Mouse (Mus musculus) urinary bladder, adult 2 months (tissue): ENCODE results near the gene Ces3a. TPM values are rescaled to one million over a fixed set of nuclear protein-coding genes. Genes with fewer than 3 reads are reported as not detected.
"Not testable (repeated sequence)": the region's sequence is repeated elsewhere in the genome, so short reads cannot be mapped to it uniquely, and the experiment has no call there.

Experiments
- DNase-seq: peaks from one replicate; pipeline ENCODE4 v3.0.0; 2022; ENCODE audit warnings: low spot score
- polyA plus RNA-seq: library from polyadenylated mRNA; depleted of rRNA; stranded (reverse); fragments of >200 nt; gene quantifications from 2 replicates; pipeline ENCODE4 v1.2.3, GENCODE M21; 2012; rRNA removed

Gene Ces3a
- polyA plus RNA-seq, 1 experiment: not detected

DNA sequence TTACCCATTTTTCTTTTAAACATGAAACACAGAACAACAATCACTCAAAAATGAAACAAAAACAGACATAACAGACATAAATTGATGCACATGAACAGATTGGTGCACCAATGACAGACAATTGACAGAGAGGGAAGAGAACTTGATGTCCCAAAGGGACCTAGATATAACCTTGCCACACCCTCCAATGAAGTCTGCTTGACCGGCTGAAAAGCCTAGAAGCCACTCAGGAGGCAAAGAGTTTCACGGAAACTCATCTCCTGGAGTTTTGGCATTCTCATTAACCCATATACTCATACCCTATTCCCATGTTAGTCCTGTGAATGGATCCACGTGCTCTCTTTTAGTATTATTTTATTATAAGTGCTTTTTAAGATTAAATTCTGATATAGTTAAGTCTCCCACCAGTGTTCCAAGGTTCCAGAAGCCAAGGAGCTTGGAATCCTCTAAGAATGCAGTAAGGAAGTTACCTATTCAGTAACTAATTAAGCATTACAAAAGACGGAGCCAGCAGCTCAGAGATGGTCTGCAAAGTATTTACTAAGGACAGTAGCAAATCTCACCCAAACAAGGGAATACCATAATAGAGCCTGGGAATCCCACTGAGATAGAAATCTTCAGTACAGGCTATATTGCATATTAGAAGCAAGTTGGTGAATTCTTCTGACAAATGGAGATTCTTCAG lies 53.8 kb downstream of the Ces3a start:
- not testable (repeated sequence) for DNase-seq

DNA sequence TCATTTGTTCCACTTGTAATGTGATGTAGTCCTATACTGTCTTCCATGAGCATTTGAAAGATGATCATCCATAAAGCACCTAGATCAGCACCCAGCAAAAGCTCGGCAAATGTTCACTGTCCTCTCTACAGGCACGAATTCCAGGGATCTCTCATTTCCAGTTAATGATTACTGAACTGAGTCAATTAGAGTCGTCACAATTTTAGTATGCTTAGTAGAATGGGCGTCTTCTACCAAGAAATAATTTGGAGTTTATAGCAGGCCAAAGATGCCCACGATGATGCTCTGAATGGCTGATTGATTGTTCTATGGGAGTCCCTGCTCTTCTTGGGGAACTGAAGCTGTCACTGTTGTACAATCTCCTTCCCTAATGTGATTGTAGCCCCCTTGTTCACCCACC lies 55.3 kb downstream of the Ces3a start:
- DNase-seq: not testable (repeated sequence)

DNA sequence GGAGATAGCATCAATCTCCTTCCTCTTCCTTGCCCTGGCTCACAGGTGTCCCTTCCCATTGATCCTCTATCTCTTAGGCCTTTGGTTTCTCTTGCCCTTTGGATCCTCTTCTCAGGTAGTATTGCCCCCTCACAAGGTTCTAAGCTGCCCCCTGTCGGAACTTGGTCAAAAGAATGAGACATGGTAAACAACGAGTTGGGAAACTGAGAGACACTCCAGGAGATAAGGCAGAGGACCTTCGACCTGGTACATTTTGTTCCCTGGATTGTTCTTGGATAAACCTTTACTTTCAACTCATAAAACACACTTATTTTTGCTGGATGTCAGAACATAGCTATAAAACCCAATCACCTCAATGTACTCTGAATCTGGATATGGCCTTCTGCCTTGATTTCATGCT lies 55.8 kb downstream of the Ces3a start:
- DNase-seq: no peak

Other genes starting within 250 kb of the Ces3a start
- 4.1 and 4.6 TPM in 2 replicates for gene Ces2b, start 217.0 kb upstream of the Ces3a start, polyA plus RNA-seq
- 0.22 and 0.41 TPM in 2 replicates for gene Ces2c, start 201.5 kb upstream of the Ces3a start, polyA plus RNA-seq
- 3.8 and 4.0 TPM in 2 replicates for gene Ces2e, start 122.3 kb upstream of the Ces3a start, polyA plus RNA-seq
- gene Ces2f, start 101.2 kb upstream of the Ces3a start, polyA plus RNA-seq: 2.2 and 2.5 TPM in 2 replicates
- 26.0 and 32.8 TPM in 2 replicates for gene Ces2g, start 86.9 kb upstream of the Ces3a start, polyA plus RNA-seq
- not detected in 2 replicates for gene Ces2h, start 47.7 kb upstream of the Ces3a start, polyA plus RNA-seq
- gene Ces3b, start 35.2 kb downstream of the Ces3a start, polyA plus RNA-seq: not detected in 2 replicates
- gene Ces4a, start 83.2 kb downstream of the Ces3a start, polyA plus RNA-seq: not detected in 2 replicates
- gene Cbfb, start 122.1 kb downstream of the Ces3a start, polyA plus RNA-seq: 28.0 and 30.1 TPM in 2 replicates
- 25.3 and 28.5 TPM in 2 replicates for gene D230025D16Rik, start 176.5 kb downstream of the Ces3a start, polyA plus RNA-seq
- 34.1 and 34.5 TPM in 2 replicates for gene B3gnt9, start 206.6 kb downstream of the Ces3a start, polyA plus RNA-seq
- 15.1 and 15.8 TPM in 2 replicates for gene Tradd, start 216.0 kb downstream of the Ces3a start, polyA plus RNA-seq
- gene Fbxl8, start 216.0 kb downstream of the Ces3a start, polyA plus RNA-seq: 9.1 and 9.5 TPM in 2 replicates
- 4.8 TPM in 2 replicates for gene Hsf4, start 221.2 kb downstream of the Ces3a start, polyA plus RNA-seq
- 2.8 and 4.0 TPM in 2 replicates for gene Nol3, start 227.5 kb downstream of the Ces3a start, polyA plus RNA-seq
- 2.7 and 2.9 TPM in 2 replicates for gene 4931428F04Rik, start 241.3 kb downstream of the Ces3a start, polyA plus RNA-seq
- gene Exoc3l, start 247.5 kb downstream of the Ces3a start, polyA plus RNA-seq: 4.3 and 4.5 TPM in 2 replicates
- gene E2f4, start 249.1 kb downstream of the Ces3a start, polyA plus RNA-seq: 59.3 and 75.5 TPM in 2 replicates